Mouse (Mus musculus) thymus, adult 2 months (tissue): Measurements from ENCODE around the gene Tmem184b.

ENCODE experiments used
- CTCF ChIP-seq: fragments of 200-500 bp; IDR thresholded peaks from 2 replicates; pipeline ENCODE4 v1.5.1; 2012; ENCODE audit warnings: mild to moderate bottlenecking, control low read depth, low read length, moderate library complexity, borderline replicate concordance; ENCODE audit not compliant: control insufficient read depth, poor library complexity, insufficient read depth; ENCODE audit errors: extremely low read depth
- POLR2A ChIP-seq: fragments of 200-500 bp; IDR thresholded peaks from 2 replicates; pipeline ENCODE4 v1.6.1; 2012; ENCODE audit warnings: mild to moderate bottlenecking, low read length, control low read depth, moderate library complexity; ENCODE audit not compliant: control insufficient read depth, poor library complexity, insufficient read depth; ENCODE audit errors: extremely low read depth

- TF ChIP-seq POLR2A = no peak
- TF ChIP-seq CTCF = no peak
These were observed 13.2 kb upstream of the Tmem184b start for GRCm38 (mm10) chr15:79416460-79417085.
